Mouse (Mus musculus): ENCODE measurements around the gene Ms4a1. TPM values are rescaled to one million over a fixed set of nuclear protein-coding genes. Genes with fewer than 3 reads are reported as not detected.

Gene Ms4a1
- polyA plus RNA-seq, 1 experiment = 0.06 TPM

Other genes with a start within 250 kb of the Ms4a1 start
- not detected in 2 replicates for gene Ms4a18, start 248.2 kb downstream of the Ms4a1 start, polyA plus RNA-seq (2012; rRNA removed)
- gene Ms4a8a, start 185.1 kb downstream of the Ms4a1 start, polyA plus RNA-seq (2012; rRNA removed) = not detected in 2 replicates
- not detected in 2 replicates for gene 1700017D01Rik, start 135.4 kb downstream of the Ms4a1 start, polyA plus RNA-seq (2012; rRNA removed)
- not detected in 2 replicates for gene 1700025F22Rik, start 100.9 kb downstream of the Ms4a1 start, polyA plus RNA-seq (2012; rRNA removed)
- not detected in 2 replicates for gene Ms4a13, start 69.5 kb downstream of the Ms4a1 start, polyA plus RNA-seq (2012; rRNA removed)
- gene Ms4a12, start 33.8 kb downstream of the Ms4a1 start, polyA plus RNA-seq (2012; rRNA removed) = not detected in 2 replicates
- not detected in 2 replicates for gene Ms4a5, start 17.6 kb upstream of the Ms4a1 start, polyA plus RNA-seq (2012; rRNA removed)
- gene Ms4a14, start 48.2 kb upstream of the Ms4a1 start, polyA plus RNA-seq (2012; rRNA removed) = 0.08 and 0.18 TPM in 2 replicates
- gene Ms4a7, start 69.9 kb upstream of the Ms4a1 start, polyA plus RNA-seq (2012; rRNA removed) = 0.72 and 0.82 TPM in 2 replicates
- 0.18 and 0.21 TPM in 2 replicates for gene Ms4a4a, start 109.3 kb upstream of the Ms4a1 start, polyA plus RNA-seq (2012; rRNA removed)
- gene Ms4a4c, start 138.5 kb upstream of the Ms4a1 start, polyA plus RNA-seq (2012; rRNA removed) = 0.17 and 0.32 TPM in 2 replicates
- 0.14 and 0.46 TPM in 2 replicates for gene Ms4a4b, start 177.3 kb upstream of the Ms4a1 start, polyA plus RNA-seq (2012; rRNA removed)
- gene Ms4a6c, start 203.1 kb upstream of the Ms4a1 start, polyA plus RNA-seq (2012; rRNA removed) = 0.50 and 0.96 TPM in 2 replicates
- gene Gm8369, start 219.7 kb upstream of the Ms4a1 start, polyA plus RNA-seq (2012; rRNA removed) = 0.23 and 1.0 TPM in 2 replicates